ENCODE assay signal across 8 mouse cellular contexts in the genomic region with DNA sequence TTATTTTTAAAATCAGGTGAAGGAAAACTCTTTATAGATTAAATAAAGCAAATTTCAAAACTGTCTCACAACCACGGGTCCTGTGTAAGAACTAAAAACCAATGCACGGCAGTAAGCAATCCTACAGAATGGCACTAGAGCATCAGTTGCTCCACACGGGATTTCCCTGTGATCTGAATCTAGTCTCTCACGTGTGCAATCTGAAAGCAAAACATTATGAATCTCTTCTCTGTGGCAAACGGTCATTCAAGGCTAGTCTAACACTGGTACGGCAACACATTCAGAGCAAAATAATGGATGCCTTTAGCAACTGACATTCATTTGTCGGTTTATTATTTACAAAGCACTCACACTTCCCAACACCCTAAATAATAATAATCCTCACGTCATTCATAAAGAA. TPM values are rescaled to one million over a fixed set of nuclear protein-coding genes. Genes with fewer than 3 reads are reported as not detected.
DNase-seq lines count a peak whose midpoint lies in the region; ATAC-seq lines count a peak whose summit lies in the region.

No protein-coding gene starts in this region.

- peak overlapping the region; percentile 79 for H3K4me2 ChIP-seq in kidney, embryonic 15.5 days
- peak overlapping the region; percentile 66 for H3K4me2 ChIP-seq in hindbrain, embryonic 15.5 days
- H3K4me2 ChIP-seq in midbrain, embryonic 14.5 days (ENCODE audit: low read length), result peak overlapping the region; percentile 92

- H3K36me3 ChIP-seq in kidney, embryonic 15.5 days, result peaks cover 32% of the 10 kb centered on the region
- H3K36me3 ChIP-seq in hindbrain, embryonic 15.5 days, result peaks cover 26% of the 10 kb centered on the region
- H3K36me3 ChIP-seq in midbrain, embryonic 14.5 days (ENCODE audit: control insufficient read depth, insufficient read depth, low read length), result peaks cover 30% of the 10 kb centered on the region

- no peak for ATAC-seq in kidney, embryonic 15.5 days (replicated peaks; ENCODE audit: low FRiP score)
- ATAC-seq in hindbrain, embryonic 15.5 days (ENCODE audit: low FRiP score, low read depth), result no peak
- ATAC-seq in midbrain, embryonic 14.5 days (ENCODE audit: low FRiP score, low TSS enrichment), result no peak

- DNase-seq in kidney, adult 11 months, result no peak
- DNase-seq in adipocyte (ENCODE audit: low spot score), result peak; percentile 34
- DNase-seq in midbrain, embryonic 14.5 days, result no peak
- DNase-seq in right cerebral cortex, postnatal 10 days (ENCODE audit: low spot score in 2 of 2), result no peak
- no peak for DNase-seq in ovary, postnatal 36 days (ENCODE audit: low spot score)
- DNase-seq in adrenal gland, adult (ENCODE audit: inconsistent age in 2 of 2, low spot score in 1 of 2), result no peak

- WGBS in kidney, embryonic 15.5 days, result 31% methylated on average over 8 of the region's 8 CpGs
- WGBS in hindbrain, embryonic 15.5 days, result 44% methylated on average over 8 of the region's 8 CpGs
- WGBS in midbrain, embryonic 14.5 days, result 45% methylated on average over 8 of the region's 8 CpGs

- H3K9me3 ChIP-seq in kidney, embryonic 15.5 days (replicated peaks), result no peaks in the 10 kb centered on the region
- no peaks in the 10 kb centered on the region for H3K9me3 ChIP-seq in hindbrain, embryonic 15.5 days
- no peaks in the 10 kb centered on the region for H3K9me3 ChIP-seq in midbrain, embryonic 14.5 days (ENCODE audit: control insufficient read depth, low read length)

- no peaks in the 10 kb centered on the region for H3K27me3 ChIP-seq in kidney, embryonic 15.5 days
- no peaks in the 10 kb centered on the region for H3K27me3 ChIP-seq in hindbrain, embryonic 15.5 days
- H3K27me3 ChIP-seq in midbrain, embryonic 14.5 days (ENCODE audit: control insufficient read depth, insufficient read depth, low read length), result no peaks in the 10 kb centered on the region

- H3K4me3 ChIP-seq in kidney, embryonic 15.5 days (replicated peaks), result peak overlapping the region; percentile 89
- H3K4me3 ChIP-seq in hindbrain, embryonic 15.5 days, result peak overlapping the region; percentile 76
- H3K4me3 ChIP-seq in midbrain, embryonic 14.5 days (replicated peaks; ENCODE audit: low read depth, low read length), result peak overlapping the region; percentile 80

- peak overlapping the region; percentile 72 for H3K9ac ChIP-seq in kidney, embryonic 15.5 days
- H3K9ac ChIP-seq in hindbrain, embryonic 15.5 days, result peak overlapping the region; percentile 81
- peak overlapping the region; percentile 69 for H3K9ac ChIP-seq in midbrain, embryonic 14.5 days (replicated peaks; ENCODE audit: low read length)

- peaks cover 15% of the 10 kb centered on the region for H3K4me1 ChIP-seq in kidney, embryonic 15.5 days
- peaks cover 13% of the 10 kb centered on the region for H3K4me1 ChIP-seq in hindbrain, embryonic 15.5 days (replicated peaks)
- peaks cover 10% of the 10 kb centered on the region for H3K4me1 ChIP-seq in midbrain, embryonic 14.5 days (ENCODE audit: control insufficient read depth, insufficient read depth, low read length)

- no peak overlapping the region for H3K27ac ChIP-seq in kidney, embryonic 15.5 days
- no peak overlapping the region for H3K27ac ChIP-seq in hindbrain, embryonic 15.5 days (replicated peaks)
- no peak overlapping the region for H3K27ac ChIP-seq in midbrain, embryonic 14.5 days (replicated peaks; ENCODE audit: low read depth, low read length)

RNA-seq across cellular contexts. Expression of gene Noc3l, which starts 0.8 kb away (rescaled TPM):
- 8.0 and 8.2 TPM in 2 replicates for polyA plus RNA-seq in kidney, embryonic 15.5 days (2015; fragmentation: Nextera tagmentation; extraction: Ambion mirVana)
- 3.9 and 4.6 TPM in 2 replicates for polyA plus RNA-seq in hindbrain, embryonic 15.5 days (2015; fragmentation: Nextera tagmentation; extraction: Ambion mirVana)
- polyA plus RNA-seq in midbrain, embryonic 14.5 days (2014; fragmentation: Nextera tagmentation; extraction: Ambion mirVana), result 5.5 and 6.3 TPM in 2 replicates

RNA-seq across cellular contexts. Expression of gene Tbc1d12, which starts 18.2 kb away (rescaled TPM):
- polyA plus RNA-seq in kidney, embryonic 15.5 days (2015; fragmentation: Nextera tagmentation; extraction: Ambion mirVana), result 2.2 and 2.4 TPM in 2 replicates
- polyA plus RNA-seq in hindbrain, embryonic 15.5 days (2015; fragmentation: Nextera tagmentation; extraction: Ambion mirVana), result 6.2 and 6.5 TPM in 2 replicates
- polyA plus RNA-seq in midbrain, embryonic 14.5 days (2014; fragmentation: Nextera tagmentation; extraction: Ambion mirVana), result 8.4 and 8.5 TPM in 2 replicates
